Mouse (Mus musculus): ENCODE data around the gene Ybx2. TPM values are rescaled to one million over a fixed set of nuclear protein-coding genes. Genes with fewer than 3 reads are reported as not detected.

Ybx2 gene
- polyA plus RNA-seq, 1 experiment from 2014 or later = 5.1 TPM

- DNase-seq (ENCODE audit: low spot score, missing footprints) (no peak), ATAC-seq (ENCODE audit: low FRiP score) (no peak)
- Histone ChIP-seq H3K9ac (ENCODE audit: low read length) (no peak overlapping the region), H3K4me3 (ENCODE audit: low read depth, low read length) (no peak overlapping the region), H3K9me3 (ENCODE audit: control insufficient read depth, low read length) (no peaks in the 10 kb centered on the region), H3K4me2 (no peak overlapping the region), H3K36me3 (ENCODE audit: control insufficient read depth, insufficient read depth, low read length) (no peaks in the 10 kb centered on the region), H3K27me3 (ENCODE audit: control insufficient read depth, insufficient read depth, low read length) (peaks cover 39% of the 10 kb centered on the region), H3K4me1 (ENCODE audit: control insufficient read depth, insufficient read depth, low read length) (peaks cover 10% of the 10 kb centered on the region), H3K27ac (ENCODE audit: low read depth, low read length) (no peak overlapping the region)
- 61% methylated on average over 5 of the region's 5 CpGs for WGBS
These were observed 2.2 kb downstream of the Ybx2 start for GRCm38 (mm10) chr11:69937834-69938233.

- Histone ChIP-seq H3K4me3 (ENCODE audit: low read depth, low read length) (no peak overlapping the region), H3K9ac (ENCODE audit: low read length) (no peak overlapping the region), H3K36me3 (ENCODE audit: control insufficient read depth, insufficient read depth, low read length) (no peaks in the 10 kb centered on the region), H3K27me3 (ENCODE audit: control insufficient read depth, insufficient read depth, low read length) (peaks cover 39% of the 10 kb centered on the region), H3K27ac (ENCODE audit: low read depth, low read length) (no peak overlapping the region), H3K4me1 (ENCODE audit: control insufficient read depth, insufficient read depth, low read length) (peaks cover 10% of the 10 kb centered on the region), H3K4me2 (no peak overlapping the region), H3K9me3 (ENCODE audit: control insufficient read depth, low read length) (no peaks in the 10 kb centered on the region)
- WGBS = 37% methylated on average over 9 of the region's 9 CpGs
- DNase-seq (ENCODE audit: low spot score, missing footprints) (no peak), ATAC-seq (ENCODE audit: low FRiP score) (no peak)
These were observed 2.9 kb downstream of the Ybx2 start for GRCm38 (mm10) chr11:69938401-69938979.

GRCm38 (mm10) chr11:69939181-69939580 lies 3.6 kb downstream of the Ybx2 start:
- Histone ChIP-seq H3K9me3 (ENCODE audit: control insufficient read depth, low read length) (no peaks in the 10 kb centered on the region), H3K27me3 (ENCODE audit: control insufficient read depth, insufficient read depth, low read length) (peaks cover 39% of the 10 kb centered on the region)

GRCm38 (mm10) chr11:69939731-69940130 lies 4.1 kb downstream of the Ybx2 start:
- 90% methylated on average over 17 of the region's 17 CpGs for whole genome bisulfite sequencing

More at GRCm38 (mm10) chr11:69939181-69939580, 3.6 kb downstream of the Ybx2 start:
- Histone ChIP-seq H3K27ac (ENCODE audit: low read depth, low read length) (no peak overlapping the region), H3K4me2 (no peak overlapping the region), H3K36me3 (ENCODE audit: control insufficient read depth, insufficient read depth, low read length) (no peaks in the 10 kb centered on the region), H3K4me3 (ENCODE audit: low read depth, low read length) (no peak overlapping the region), H3K4me1 (ENCODE audit: control insufficient read depth, insufficient read depth, low read length) (peaks cover 10% of the 10 kb centered on the region), H3K9ac (ENCODE audit: low read length) (no peak overlapping the region)
- 71% methylated on average over 5 of the region's 5 CpGs for WGBS
- no peak for ATAC-seq (ENCODE audit: low FRiP score)
- no peak for DNase-seq (ENCODE audit: low spot score, missing footprints)

GRCm38 (mm10) chr11:69940962-69941361 lies 5.4 kb downstream of the Ybx2 start:
- H3K9me3 ChIP-seq (ENCODE audit: control insufficient read depth, low read length) = no peaks in the 10 kb centered on the region
- no peak overlapping the region for H3K9ac ChIP-seq (ENCODE audit: low read length)
- no peak overlapping the region for H3K27ac ChIP-seq (ENCODE audit: low read depth, low read length)
- DNase-seq (ENCODE audit: low spot score, missing footprints) (no peak), ATAC-seq (ENCODE audit: low FRiP score) (no peak)
- no peak overlapping the region for H3K4me3 ChIP-seq (ENCODE audit: low read depth, low read length)
- WGBS = 93% methylated on average over 4 of the region's 4 CpGs
- H3K36me3 ChIP-seq (ENCODE audit: control insufficient read depth, insufficient read depth, low read length) = no peaks in the 10 kb centered on the region
- no peak overlapping the region for H3K4me2 ChIP-seq
- H3K27me3 ChIP-seq (ENCODE audit: control insufficient read depth, insufficient read depth, low read length) = peaks cover 26% of the 10 kb centered on the region
- peaks cover 4% of the 10 kb centered on the region for H3K4me1 ChIP-seq (ENCODE audit: control insufficient read depth, insufficient read depth, low read length)

More at GRCm38 (mm10) chr11:69939731-69940130, 4.1 kb downstream of the Ybx2 start:
- H3K4me3 ChIP-seq (ENCODE audit: low read depth, low read length) = no peak overlapping the region
- H3K9ac ChIP-seq (ENCODE audit: low read length) = no peak overlapping the region
- H3K36me3 ChIP-seq (ENCODE audit: control insufficient read depth, insufficient read depth, low read length) = no peaks in the 10 kb centered on the region
- no peak overlapping the region for H3K4me2 ChIP-seq
- peaks cover 35% of the 10 kb centered on the region for H3K27me3 ChIP-seq (ENCODE audit: control insufficient read depth, insufficient read depth, low read length)
- no peak for ATAC-seq (ENCODE audit: low FRiP score)
- H3K9me3 ChIP-seq (ENCODE audit: control insufficient read depth, low read length) = no peaks in the 10 kb centered on the region
- H3K4me1 ChIP-seq (ENCODE audit: control insufficient read depth, insufficient read depth, low read length) = peaks cover 10% of the 10 kb centered on the region
- DNase-seq (ENCODE audit: low spot score, missing footprints) = no peak
- no peak overlapping the region for H3K27ac ChIP-seq (ENCODE audit: low read depth, low read length)

GRCm38 (mm10) chr11:69945216-69945615 lies 9.6 kb downstream of the Ybx2 start:
- no peaks in the 10 kb centered on the region for H3K27me3 ChIP-seq (ENCODE audit: control insufficient read depth, insufficient read depth, low read length)
- ATAC-seq (ENCODE audit: low FRiP score) (no peak), DNase-seq (ENCODE audit: low spot score, missing footprints) (no peak)
- H3K9ac ChIP-seq (ENCODE audit: low read length) = no peak overlapping the region
- H3K9me3 ChIP-seq (ENCODE audit: control insufficient read depth, low read length) = no peaks in the 10 kb centered on the region
- no peak overlapping the region for H3K4me3 ChIP-seq (ENCODE audit: low read depth, low read length)
- no peak overlapping the region for H3K27ac ChIP-seq (ENCODE audit: low read depth, low read length)
- H3K4me2 ChIP-seq = no peak overlapping the region
- 84% methylated on average over 13 of the region's 13 CpGs for WGBS
- H3K4me1 ChIP-seq (ENCODE audit: control insufficient read depth, insufficient read depth, low read length) = peaks cover 9% of the 10 kb centered on the region
- H3K36me3 ChIP-seq (ENCODE audit: control insufficient read depth, insufficient read depth, low read length) = no peaks in the 10 kb centered on the region

GRCm38 (mm10) chr11:69945997-69946891 lies 10.6 kb downstream of the Ybx2 start:
- Histone ChIP-seq H3K4me3 (ENCODE audit: low read depth, low read length) (no peak overlapping the region), H3K9ac (ENCODE audit: low read length) (no peak overlapping the region), H3K36me3 (ENCODE audit: control insufficient read depth, insufficient read depth, low read length) (no peaks in the 10 kb centered on the region), H3K9me3 (ENCODE audit: control insufficient read depth, low read length) (no peaks in the 10 kb centered on the region), H3K4me1 (ENCODE audit: control insufficient read depth, insufficient read depth, low read length) (peaks cover 9% of the 10 kb centered on the region), H3K27ac (ENCODE audit: low read depth, low read length) (no peak overlapping the region), H3K4me2 (no peak overlapping the region), H3K27me3 (ENCODE audit: control insufficient read depth, insufficient read depth, low read length) (no peaks in the 10 kb centered on the region)
- ATAC-seq (ENCODE audit: low FRiP score) = no peak
- DNase-seq (ENCODE audit: low spot score, missing footprints) = no peak
- 91% methylated on average over 18 of the region's 18 CpGs for WGBS

- Histone ChIP-seq H3K4me3 (ENCODE audit: low read depth, low read length) (peak overlapping the region; percentile 49), H3K4me1 (ENCODE audit: control insufficient read depth, insufficient read depth, low read length) (peaks cover 9% of the 10 kb centered on the region), H3K4me2 (peak overlapping the region; percentile 61), H3K9ac (ENCODE audit: low read length) (peak overlapping the region; percentile 78), H3K36me3 (ENCODE audit: control insufficient read depth, insufficient read depth, low read length) (no peaks in the 10 kb centered on the region), H3K9me3 (ENCODE audit: control insufficient read depth, low read length) (no peaks in the 10 kb centered on the region), H3K27ac (ENCODE audit: low read depth, low read length) (no peak overlapping the region; the same call in 1 of the 2 replicates), H3K27me3 (ENCODE audit: control insufficient read depth, insufficient read depth, low read length) (no peaks in the 10 kb centered on the region)
- peak; percentile 57 for ATAC-seq (ENCODE audit: low FRiP score)
- 5% methylated on average over 29 of the region's 29 CpGs for WGBS
- peak; percentile 96 for DNase-seq (ENCODE audit: low spot score, missing footprints)
These were observed 11.9 kb downstream of the Ybx2 start for GRCm38 (mm10) chr11:69947337-69948065.

Data from midbrain, embryonic 11.5 days (tissue).